Mouse (Mus musculus) hindbrain, embryonic 11.5 days (tissue): ENCODE data around the gene Vmn2r9. TPM values are rescaled to one million over a fixed set of nuclear protein-coding genes. Genes with fewer than 3 reads are reported as not detected.

ENCODE experiments used
- polyA plus RNA-seq: library from polyadenylated mRNA; unstranded; fragments of >200 nt; fragmentation: Nextera tagmentation; extraction: Ambion mirVana; gene quantifications from 2 replicates; pipeline ENCODE4 v1.2.1, GENCODE M21; 2014

Gene Vmn2r9
- polyA plus RNA-seq, 1 experiment from 2014 or later, result not detected

Other genes starting within 250 kb of the Vmn2r9 start
- gene Gak, start 222.8 kb downstream of the Vmn2r9 start, polyA plus RNA-seq, result 40.8 and 45.7 TPM in 2 replicates
- 20.4 and 22.3 TPM in 2 replicates for gene Tmem175, start 222.8 kb downstream of the Vmn2r9 start, polyA plus RNA-seq
- gene Idua, start 192.3 kb downstream of the Vmn2r9 start, polyA plus RNA-seq, result 8.7 and 9.4 TPM in 2 replicates
- 8.2 and 9.5 TPM in 2 replicates for gene Dgkq, start 182.9 kb downstream of the Vmn2r9 start, polyA plus RNA-seq
- gene Slc26a1, start 177.0 kb downstream of the Vmn2r9 start, polyA plus RNA-seq, result 0.48 and 0.91 TPM in 2 replicates
- 11.9 and 13.6 TPM in 2 replicates for gene Fgfrl1, start 160.2 kb downstream of the Vmn2r9 start, polyA plus RNA-seq
- gene Rnf212, start 77.6 kb downstream of the Vmn2r9 start, polyA plus RNA-seq, result 1.1 and 1.4 TPM in 2 replicates
- not detected in 2 replicates for gene Tmed11, start 57.2 kb downstream of the Vmn2r9 start, polyA plus RNA-seq
- not detected in 2 replicates for gene Vmn2r8, start 43.8 kb downstream of the Vmn2r9 start, polyA plus RNA-seq
- gene Vmn2r10, start 153.9 kb upstream of the Vmn2r9 start, polyA plus RNA-seq, result not detected in 2 replicates
- gene Vmn2r11, start 207.0 kb upstream of the Vmn2r9 start, polyA plus RNA-seq, result not detected in 2 replicates
- gene Vmn2r12, start 245.3 kb upstream of the Vmn2r9 start, polyA plus RNA-seq, result not detected in 2 replicates